Mouse (Mus musculus) c-Kit-positive CD71-negative TER-119-negative erythroid progenitor cells, embryonic 14.5 days (primary cell): ENCODE data around the gene Mrm3.

Source experiments
- DNase-seq: peaks from one replicate; pipeline ENCODE4 v3.0.0-alpha.2; 2013; ENCODE audit warnings: low read depth

The Mrm3 gene

DNA sequence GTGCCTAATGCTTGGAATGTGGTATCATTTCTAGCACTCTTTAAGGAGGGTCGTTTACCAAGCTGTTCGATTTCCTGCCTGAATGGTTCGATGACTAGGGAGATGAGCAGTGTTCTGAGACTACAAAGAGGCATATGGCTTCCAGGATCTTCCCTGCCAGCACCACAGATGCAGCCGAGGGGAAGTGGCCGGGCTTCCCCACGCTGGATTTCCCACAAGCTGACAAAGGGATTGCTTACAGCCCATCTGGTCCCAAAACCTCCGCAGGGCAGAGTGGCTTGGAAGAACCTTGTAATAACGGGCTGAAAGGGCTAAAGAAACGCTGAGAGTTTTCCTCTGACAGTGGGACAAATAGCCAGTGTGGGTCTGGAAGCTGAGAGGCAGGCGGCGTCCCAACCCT, 46.9 kb downstream of the Mrm3 start:
- DNase-seq, result no peak

DNA sequence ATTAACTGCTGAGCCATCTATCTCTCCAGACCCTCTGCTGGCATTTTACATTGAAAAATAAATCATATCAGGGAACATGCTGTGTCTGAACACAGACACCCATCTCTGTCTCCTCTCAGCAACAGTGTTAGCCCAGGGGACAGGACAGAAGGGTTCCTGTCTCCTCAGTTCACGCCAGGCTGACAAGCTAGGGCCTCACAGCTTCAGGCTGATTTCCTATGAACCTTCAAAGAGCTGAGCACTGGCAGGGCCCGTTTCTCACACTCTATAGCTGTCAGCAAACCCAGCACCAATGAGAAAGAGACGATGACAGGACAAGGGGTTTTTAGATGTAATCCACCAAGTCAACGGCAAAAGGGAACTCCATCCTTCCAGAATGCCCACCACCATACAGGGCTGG, 48.4 kb downstream of the Mrm3 start:
- no peak for DNase-seq

GRCm38 (mm10) chr11:76292398-76292797, 48.9 kb downstream of the Mrm3 start:
- DNase-seq, result no peak

DNA sequence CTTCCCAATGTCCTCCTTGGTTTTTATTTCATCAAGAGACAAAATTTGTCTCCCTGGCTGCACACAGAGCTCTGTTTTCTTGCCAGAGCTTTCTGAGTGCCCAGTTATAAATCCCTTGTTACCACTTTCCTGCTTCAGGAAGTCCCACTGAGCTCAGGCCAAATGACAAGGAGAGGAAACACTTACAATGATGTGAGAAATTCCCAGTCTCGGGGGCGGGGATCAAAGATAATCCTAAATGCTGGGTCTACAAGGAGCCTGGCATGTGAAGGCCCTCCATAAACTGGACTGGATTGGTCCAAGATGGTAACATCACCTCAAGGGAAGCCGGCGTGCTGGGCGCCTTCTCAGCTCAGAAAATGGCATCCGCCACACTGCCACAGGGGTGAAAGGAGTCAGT, 49.3 kb downstream of the Mrm3 start:
- DNase-seq, result no peak

GRCm38 (mm10) chr11:76294078-76294477, 50.6 kb downstream of the Mrm3 start:
- no peak for DNase-seq

DNA sequence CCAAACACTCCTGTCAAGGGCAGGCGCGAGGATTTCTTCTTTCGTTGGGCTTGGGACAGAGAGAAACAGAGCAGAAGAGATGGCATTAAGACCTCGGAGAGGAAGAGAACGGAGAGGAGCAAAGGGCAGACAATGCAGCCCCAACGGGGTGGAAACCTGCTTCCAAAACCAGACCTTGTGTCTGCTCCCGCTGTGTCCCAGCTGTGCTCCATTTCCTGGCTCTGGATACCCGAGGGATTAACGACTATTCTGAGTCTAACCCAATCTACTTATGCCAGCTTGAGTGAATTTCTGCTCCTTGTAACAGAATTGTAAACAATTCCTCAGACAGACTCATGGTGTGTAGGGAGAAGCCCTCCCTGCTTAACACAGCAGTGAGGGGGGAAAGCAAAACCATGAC, 51.3 kb downstream of the Mrm3 start:
- no peak for DNase-seq

DNA sequence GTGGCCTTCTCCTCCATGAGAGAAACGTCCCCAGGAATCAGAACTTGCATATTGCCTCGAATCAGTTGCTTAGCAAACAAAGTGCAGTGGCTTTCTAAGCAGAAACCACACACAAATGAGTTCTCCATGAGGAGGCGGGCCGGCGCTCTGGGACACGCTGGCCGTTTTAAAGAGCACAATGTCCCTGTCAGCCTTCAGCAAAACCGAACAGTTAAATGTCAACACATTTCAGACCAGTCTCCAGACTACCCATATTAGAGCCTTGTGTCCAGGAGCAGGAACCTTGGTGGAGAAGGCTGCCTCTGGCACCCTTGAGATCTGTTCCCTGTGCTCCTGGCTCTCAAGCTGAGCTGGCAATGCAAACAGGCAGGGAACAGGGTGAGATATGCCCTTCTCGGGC, 53.7 kb downstream of the Mrm3 start:
- no peak for DNase-seq

DNA sequence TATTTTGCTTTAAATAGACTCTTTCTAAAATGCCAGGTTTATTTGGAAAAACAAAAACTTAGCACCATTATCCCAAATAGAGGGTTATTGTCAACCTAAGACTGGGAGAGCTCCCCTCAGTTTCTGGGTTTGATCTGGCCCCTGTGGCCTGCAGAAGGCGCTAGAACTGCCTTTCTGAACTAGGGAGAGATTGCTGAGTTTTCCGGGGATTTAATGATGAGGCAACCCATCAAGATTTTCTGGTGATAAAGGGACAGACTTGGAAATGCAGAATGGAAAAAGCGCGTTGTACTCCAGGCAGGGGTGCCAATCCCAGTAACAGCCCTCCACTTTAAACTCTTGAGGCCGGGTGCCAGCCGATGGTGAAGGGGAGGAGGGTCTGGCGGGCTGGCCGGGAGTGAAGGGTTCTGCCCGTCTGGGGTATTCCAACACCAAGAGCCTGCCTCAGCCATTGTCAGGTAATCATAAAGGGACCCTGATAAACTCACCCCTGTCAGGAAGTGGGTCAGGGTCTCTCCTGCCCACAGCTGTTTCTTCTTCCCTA, 55.0 kb downstream of the Mrm3 start:
- DNase-seq, result no peak
